Mouse (Mus musculus): ENCODE measurements at regions not wholly inside any gene's neighbourhood (a gene's known extent, or its start where the extent isn't known, plus 50 kb on each side); places are given as distances from the start of the nearest gene placed in this dataset.

- DNase-seq, result no peak
These were observed 65.3 kb downstream of the Med10 start for GRCm38 (mm10) chr13:69867296-69868065.

GRCm38 (mm10) chr13:69896536-69896935, 94.3 kb downstream of the Med10 start:
- DNase-seq, result no peak

GRCm38 (mm10) chr13:69901139-69901538, 98.9 kb downstream of the Med10 start:
- no peak for DNase-seq

- no peak for DNase-seq
These were observed 104.8 kb downstream of the Med10 start for GRCm38 (mm10) chr13:69906802-69907537.

GRCm38 (mm10) chr13:69915796-69916195, 113.6 kb downstream of the Med10 start:
- no peak for DNase-seq

GRCm38 (mm10) chr13:69932695-69933550, 130.7 kb downstream of the Med10 start:
- DNase-seq, result no peak

- no peak for DNase-seq
These were observed 131.3 kb downstream of the Med10 start for GRCm38 (mm10) chr13:69933551-69933845.

- DNase-seq, result no peak
These were observed 137.6 kb downstream of the Med10 start for GRCm38 (mm10) chr13:69939791-69940190.

GRCm38 (mm10) chr13:69944651-69945050, 142.5 kb downstream of the Med10 start:
- no peak for DNase-seq

GRCm38 (mm10) chr13:69946615-69947014, 144.4 kb downstream of the Med10 start:
- no peak for DNase-seq

- DNase-seq, result no peak
These were observed 149.9 kb downstream of the Med10 start for GRCm38 (mm10) chr13:69952061-69952460.

GRCm38 (mm10) chr13:69954171-69954570, 152.0 kb downstream of the Med10 start:
- no peak for DNase-seq

- DNase-seq, result no peak
These were observed 153.3 kb downstream of the Med10 start for GRCm38 (mm10) chr13:69955503-69955902.

GRCm38 (mm10) chr13:69963944-69964343, 161.7 kb downstream of the Med10 start:
- DNase-seq, result no peak

- DNase-seq, result no peak
These were observed 169.3 kb downstream of the Med10 start for GRCm38 (mm10) chr13:69971281-69972057.

GRCm38 (mm10) chr13:69974835-69975234, 172.6 kb downstream of the Med10 start:
- no peak for DNase-seq

- no peak for DNase-seq
These were observed 182.0 kb downstream of the Med10 start for GRCm38 (mm10) chr13:69984159-69984558.

- DNase-seq, result no peak
These were observed 185.0 kb downstream of the Med10 start for GRCm38 (mm10) chr13:69987181-69987580.

- no peak for DNase-seq
These were observed 186.1 kb downstream of the Med10 start for GRCm38 (mm10) chr13:69988319-69988718.

GRCm38 (mm10) chr13:69991253-69991891, 189.2 kb downstream of the Med10 start:
- DNase-seq, result peak; percentile 50

GRCm38 (mm10) chr13:69991892-69992261, 189.7 kb downstream of the Med10 start:
- no peak for DNase-seq

- DNase-seq, result no peak
These were observed 201.4 kb downstream of the Med10 start for GRCm38 (mm10) chr13:70003591-70003990.

Measured in kidney, adult 18-20 months (tissue).